Mouse (Mus musculus) layer of hippocampus, postnatal 25 days (tissue): ENCODE data around the gene Gm49405. TPM values are rescaled to one million over a fixed set of nuclear protein-coding genes. Genes with fewer than 3 reads are reported as not detected.
A peak's percentile ranks its signal among the peaks of the same experiment; 100 is the strongest.
"Not testable (repeated sequence)": the region's sequence is repeated elsewhere in the genome, so short reads cannot be mapped to it uniquely, and the experiment has no call there.

Experiments
- DNase-seq, 2 experiments: peaks; one replicate each; pipeline ENCODE4 v3.0.0; 2022; ENCODE audit warnings: mixed read lengths in 2 of 2, low spot score in 1 of 2; ENCODE audit errors: extremely low spot score in 1 of 2
- total RNA-seq, 2 experiments: library from RNA; stranded (reverse); gene quantifications; 2 replicates each; pipeline ENCODE4 v1.2.3; 2021

The Gm49405 gene
- total RNA-seq, 2 experiments from 2014 or later, result 1.1 to 1.4 TPM

- DNase-seq, result no peak
Measured at GRCm38 (mm10) chr19:4011086-4011485, 10.7 kb downstream of the Gm49405 start.

GRCm38 (mm10) chr19:4012432-4013022 is 12.1 kb downstream of the Gm49405 start, which contains the start of gene Ndufv1:
Gene Ndufv1 (minus strand): TSS chr19:4012806.
- DNase-seq, result peak; percentile 85 to 87

GRCm38 (mm10) chr19:4013066-4013465 is 12.6 kb downstream of the Gm49405 start:
- DNase-seq, result no peak

DNA sequence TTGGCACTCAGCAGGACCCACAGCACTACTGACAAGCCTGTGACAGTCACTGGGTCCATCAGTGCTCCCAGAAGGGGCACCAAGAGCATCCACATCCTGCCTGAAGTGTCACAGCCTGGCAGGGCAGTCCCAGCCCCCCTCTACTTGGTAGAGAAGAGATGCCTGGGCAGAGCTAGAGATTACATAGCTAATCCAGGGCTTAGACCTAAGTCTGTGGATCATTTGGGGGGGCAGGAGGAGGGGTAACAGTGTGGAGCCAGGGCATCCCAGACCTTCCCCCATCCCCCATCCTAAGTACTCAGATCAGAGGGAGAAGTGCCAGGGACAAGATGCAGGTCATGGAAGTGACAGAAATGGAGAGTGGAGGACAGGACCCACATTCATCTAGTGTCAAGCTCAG is 14.4 kb downstream of the Gm49405 start:
- no peak for DNase-seq

- DNase-seq, result no peak
Measured at GRCm38 (mm10) chr19:4015635-4016034, 15.2 kb downstream of the Gm49405 start.

- DNase-seq, result no peak
Measured at GRCm38 (mm10) chr19:4017921-4018587, 17.6 kb downstream of the Gm49405 start.

- DNase-seq, result peak in 1 of 2 experiments; percentile 61
Measured at GRCm38 (mm10) chr19:4018743-4019583, 18.5 kb downstream of the Gm49405 start.

DNA sequence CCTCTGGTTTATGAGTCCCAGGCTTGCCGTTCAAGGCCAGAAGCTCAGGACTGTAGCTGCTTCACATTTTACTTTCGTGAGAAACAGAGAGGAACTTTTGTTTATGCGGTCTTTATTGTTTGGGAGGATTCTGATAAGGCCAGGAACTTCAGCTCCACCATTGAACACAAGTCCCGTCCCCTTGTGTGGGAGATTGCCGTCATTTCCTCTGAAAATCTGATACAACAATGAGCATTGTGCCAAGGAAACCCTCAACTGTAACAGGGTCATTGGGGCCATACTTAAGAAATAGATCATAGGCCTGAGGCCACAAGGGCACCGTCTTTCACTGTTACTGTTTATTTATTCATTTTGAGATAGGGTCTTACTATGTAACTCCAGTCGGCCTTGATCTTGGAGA is 22.8 kb downstream of the Gm49405 start:
- no peak for DNase-seq

GRCm38 (mm10) chr19:4027576-4027975 is 27.1 kb downstream of the Gm49405 start:
- DNase-seq, result no peak

GRCm38 (mm10) chr19:4032668-4033067 is 32.2 kb downstream of the Gm49405 start:
- no peak for DNase-seq

GRCm38 (mm10) chr19:4033298-4033697 is 32.9 kb downstream of the Gm49405 start:
- DNase-seq, result no peak

DNA sequence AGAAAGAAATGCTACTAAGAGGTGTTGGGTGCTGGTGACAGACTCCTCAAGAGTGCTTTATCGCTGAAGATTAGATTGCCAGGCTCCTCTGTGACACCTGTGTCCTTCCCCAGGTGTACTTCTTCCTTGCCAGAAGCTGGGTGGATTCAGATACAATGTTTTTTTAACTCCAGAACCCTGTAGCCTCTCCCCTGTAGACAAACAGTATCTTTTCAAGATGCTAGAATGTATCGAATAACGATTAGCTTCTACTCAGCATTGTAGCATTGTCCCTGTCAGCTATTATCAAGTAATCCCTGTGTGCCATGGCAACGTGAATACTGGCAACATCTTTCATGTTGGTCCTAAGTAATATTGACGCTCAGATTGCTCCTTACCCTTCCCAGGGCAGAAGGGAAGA is 33.3 kb downstream of the Gm49405 start:
- no peak for DNase-seq

- no peak for DNase-seq
Measured at GRCm38 (mm10) chr19:4036327-4037045, 36.1 kb downstream of the Gm49405 start.

DNA sequence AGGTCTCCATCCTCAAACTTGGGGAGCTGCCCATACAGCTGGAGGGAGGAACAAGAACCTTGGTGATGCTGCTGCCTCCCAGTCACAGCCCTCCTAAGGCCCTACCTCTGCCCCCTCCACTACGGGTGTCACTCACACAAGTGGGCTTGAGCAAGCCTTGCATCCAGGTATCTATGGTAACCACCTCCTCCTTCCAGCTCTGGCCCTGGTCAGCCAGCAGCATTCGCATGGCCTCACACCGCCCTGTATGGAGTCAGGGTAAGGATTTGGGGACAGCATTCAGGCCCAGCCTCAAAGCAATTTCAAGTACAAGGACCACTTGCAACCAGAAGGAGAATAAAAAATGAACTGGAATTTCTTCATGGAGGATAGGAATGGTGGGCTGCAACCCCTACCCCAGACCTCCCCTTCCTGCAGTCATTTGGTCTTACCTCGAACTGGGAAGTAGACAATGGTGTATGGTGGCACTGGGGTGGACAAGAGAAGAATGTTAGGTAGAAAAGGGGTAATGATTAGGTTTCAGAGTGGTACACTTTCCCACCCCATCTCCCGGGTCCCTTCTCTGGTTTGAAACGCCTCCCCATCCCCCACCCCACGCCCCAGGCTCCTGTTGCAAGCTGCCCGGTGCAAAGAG is 36.8 kb downstream of the Gm49405 start:
- not testable (repeated sequence) for DNase-seq

GRCm38 (mm10) chr19:4037788-4038232 is 37.4 kb downstream of the Gm49405 start, which contains the start of gene Gstp1:
Gene Gstp1 (minus strand): TSS chr19:4037985.
- peak; percentile 81 to 83 for DNase-seq

GRCm38 (mm10) chr19:4040941-4041340 is 40.5 kb downstream of the Gm49405 start:
- DNase-seq, result not testable (repeated sequence)

- DNase-seq, result not testable (repeated sequence)
Measured at GRCm38 (mm10) chr19:4041500-4041899, 41.1 kb downstream of the Gm49405 start.

GRCm38 (mm10) chr19:4042124-4042523 is 41.7 kb downstream of the Gm49405 start:
- no peak for DNase-seq

- DNase-seq, result not testable (repeated sequence)
Measured at GRCm38 (mm10) chr19:4044109-4044508, 43.7 kb downstream of the Gm49405 start.
